Mouse (Mus musculus): ENCODE results near the gene Ccdc146. TPM values are rescaled to one million over a fixed set of nuclear protein-coding genes. Genes with fewer than 3 reads are reported as not detected.

The Ccdc146 gene
- polyA plus RNA-seq, 1 experiment from 2014 or later: 1.5 TPM

DNA sequence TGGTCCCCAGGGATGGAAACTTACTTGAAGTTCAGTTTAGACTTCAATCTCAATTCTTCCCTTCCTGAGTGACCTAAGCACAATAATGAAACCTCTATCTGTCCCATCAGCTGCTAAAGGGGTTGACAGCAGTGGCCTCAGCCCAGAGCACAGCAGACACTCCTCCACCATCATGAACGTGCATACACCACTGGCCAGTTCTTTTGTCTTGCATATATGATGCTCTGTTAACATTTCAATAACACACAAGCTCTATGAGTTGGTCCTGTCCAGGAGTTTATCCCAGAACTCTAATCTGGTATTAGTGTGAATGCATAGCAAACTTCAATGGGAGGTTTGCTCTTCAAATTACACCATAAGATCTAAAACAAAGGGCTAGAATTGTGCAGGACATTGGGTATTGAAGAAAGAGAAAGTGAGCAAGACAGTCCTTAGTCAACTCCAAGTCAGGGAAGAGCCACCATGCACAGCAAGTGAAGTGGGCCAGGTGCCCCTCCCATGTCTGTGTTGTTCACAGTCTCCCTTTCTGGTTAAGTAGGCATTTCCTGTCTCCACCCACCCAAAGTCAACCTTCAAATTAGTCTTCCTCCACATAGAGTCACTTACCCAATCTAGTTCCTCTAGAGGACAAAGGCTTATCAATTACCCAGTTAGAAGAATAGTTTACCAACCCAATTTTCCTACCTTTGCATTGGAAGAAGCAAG, 10.2 kb downstream of the Ccdc146 start:
- ATAC-seq (ENCODE audit: borderline replicate concordance, extremely low read depth, low FRiP score, low TSS enrichment): no peak
- H3K27me3 ChIP-seq: no peaks in the 10 kb centered on the region
- WGBS: 72% methylated on average over 1 of the region's 1 CpGs
- H3K4me3 ChIP-seq: no peak overlapping the region
- no peaks in the 10 kb centered on the region for H3K4me1 ChIP-seq
- H3K27ac ChIP-seq: no peak overlapping the region
- H3K36me3 ChIP-seq: no peaks in the 10 kb centered on the region
- H3K9ac ChIP-seq: no peak overlapping the region
- H3K9me3 ChIP-seq: no peaks in the 10 kb centered on the region
- no peak overlapping the region for H3K4me2 ChIP-seq

DNA sequence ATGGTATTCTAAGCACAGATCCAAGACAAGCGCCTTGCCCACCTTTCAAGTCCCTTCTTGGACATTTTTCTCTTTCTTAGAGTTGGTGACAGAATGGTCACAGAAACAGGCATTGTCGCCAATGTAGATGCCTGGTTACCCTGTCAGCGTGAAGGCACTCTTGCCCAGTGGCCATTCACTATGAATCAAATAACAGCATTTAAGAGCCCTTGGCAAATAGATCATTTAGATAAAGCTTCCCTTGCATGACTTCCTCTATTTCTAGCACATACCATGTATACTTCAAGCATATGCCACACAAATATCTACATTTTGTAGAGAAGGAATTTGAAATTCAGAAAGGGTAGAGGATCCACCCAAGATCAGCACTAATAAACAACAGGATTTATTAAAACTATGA, 11.2 kb downstream of the Ccdc146 start:
- H3K36me3 ChIP-seq: no peaks in the 10 kb centered on the region

DNA sequence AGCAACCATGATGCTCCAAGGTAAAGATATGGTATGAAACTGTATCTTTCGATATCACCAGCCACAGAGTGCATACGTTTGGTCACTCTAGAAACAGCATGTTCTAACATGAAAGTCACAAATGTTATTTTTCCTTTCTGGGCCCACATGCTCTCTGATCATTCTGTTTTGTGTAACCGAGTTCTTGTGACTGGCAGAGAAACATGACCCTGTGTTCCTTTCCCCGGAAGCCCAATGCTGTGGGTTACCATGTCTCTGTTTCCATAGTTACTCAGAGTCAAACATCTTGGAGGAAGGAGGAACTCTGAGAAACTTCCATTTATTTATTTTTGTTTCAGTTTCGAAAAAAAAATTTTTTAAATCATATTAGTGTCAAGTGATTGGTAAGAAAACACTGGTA, 12.4 kb downstream of the Ccdc146 start:
- no peaks in the 10 kb centered on the region for H3K4me1 ChIP-seq
- H3K9me3 ChIP-seq: no peaks in the 10 kb centered on the region
- no peak for ATAC-seq (ENCODE audit: borderline replicate concordance, extremely low read depth, low FRiP score, low TSS enrichment)
- H3K9ac ChIP-seq: no peak overlapping the region
- no peak overlapping the region for H3K4me2 ChIP-seq
- 59% methylated on average over 5 of the region's 5 CpGs for WGBS
- H3K27me3 ChIP-seq: no peaks in the 10 kb centered on the region
- no peak overlapping the region for H3K4me3 ChIP-seq
- H3K36me3 ChIP-seq: no peaks in the 10 kb centered on the region
- H3K27ac ChIP-seq: no peak overlapping the region

More for the DNA sequence above, 11.2 kb downstream of the Ccdc146 start:
- no peaks in the 10 kb centered on the region for H3K27me3 ChIP-seq
- H3K4me2 ChIP-seq: no peak overlapping the region
- no peaks in the 10 kb centered on the region for H3K9me3 ChIP-seq
- WGBS: 85% methylated on average over 3 of the region's 3 CpGs
- no peak for ATAC-seq (ENCODE audit: borderline replicate concordance, extremely low read depth, low FRiP score, low TSS enrichment)
- H3K4me1 ChIP-seq: no peaks in the 10 kb centered on the region
- H3K9ac ChIP-seq: no peak overlapping the region
- no peak overlapping the region for H3K4me3 ChIP-seq
- H3K27ac ChIP-seq: no peak overlapping the region

DNA sequence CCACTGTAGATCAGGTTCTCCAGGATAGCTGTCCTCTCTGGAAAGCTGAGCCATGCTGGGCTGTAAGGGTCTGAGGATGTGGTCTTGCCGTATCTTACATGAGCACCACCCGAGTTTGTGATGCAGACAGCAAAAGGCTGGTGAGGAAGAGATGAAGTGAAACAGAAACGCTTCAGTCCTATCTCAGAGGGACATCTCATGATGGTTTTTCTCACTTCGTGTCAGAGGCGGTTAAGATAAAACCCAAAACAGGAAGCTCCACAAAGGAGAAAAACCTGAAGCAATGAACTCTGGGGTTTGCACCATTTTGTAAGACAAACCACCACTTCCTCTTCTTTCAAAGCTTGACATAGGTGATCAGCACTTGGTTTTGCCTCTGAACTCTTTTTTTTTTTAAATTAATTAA, 13.2 kb downstream of the Ccdc146 start:
- no peaks in the 10 kb centered on the region for H3K36me3 ChIP-seq
- no peak overlapping the region for H3K4me2 ChIP-seq
- no peak overlapping the region for H3K9ac ChIP-seq
- WGBS: 68% methylated on average over 5 of the region's 5 CpGs
- no peaks in the 10 kb centered on the region for H3K9me3 ChIP-seq
- H3K27ac ChIP-seq: no peak overlapping the region
- H3K4me3 ChIP-seq: no peak overlapping the region
- no peaks in the 10 kb centered on the region for H3K4me1 ChIP-seq
- no peaks in the 10 kb centered on the region for H3K27me3 ChIP-seq
- no peak for ATAC-seq (ENCODE audit: borderline replicate concordance, extremely low read depth, low FRiP score, low TSS enrichment)

DNA sequence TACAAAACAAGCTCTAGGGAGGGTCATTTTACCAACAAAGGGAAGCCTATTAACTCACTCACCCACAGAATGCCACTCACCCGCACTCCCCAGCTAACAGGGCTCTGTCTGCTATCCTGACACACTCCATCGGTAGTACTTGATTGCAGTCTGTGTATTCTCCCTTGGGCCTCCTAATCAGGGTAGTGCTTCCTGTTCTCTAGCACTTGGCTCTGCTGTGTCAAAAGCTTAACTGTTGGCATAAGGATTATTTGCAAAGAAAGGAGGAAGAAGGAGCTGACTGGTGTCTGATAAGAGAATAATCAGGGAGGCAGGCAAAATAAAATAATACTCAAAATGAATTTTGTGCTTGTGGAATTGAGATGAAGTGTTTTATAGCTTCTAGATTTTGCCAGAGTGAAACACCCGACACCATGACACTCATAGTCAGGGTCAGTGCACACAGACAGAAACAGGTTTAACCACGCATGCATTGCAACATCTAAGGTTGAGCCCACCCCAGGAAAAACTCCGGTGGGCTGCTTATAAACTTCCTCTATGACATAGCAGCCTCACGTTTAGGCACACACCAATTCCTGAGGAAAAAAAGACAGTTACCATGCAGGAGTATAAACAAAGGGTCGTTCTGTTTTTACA, 29.2 kb downstream of the Ccdc146 start:
- Histone ChIP-seq H3K27ac (peak overlapping the region; percentile 36; the same call in 1 of the 2 replicates), H3K4me3 (no peak overlapping the region), H3K27me3 (no peaks in the 10 kb centered on the region), H3K9ac (no peak overlapping the region), H3K9me3 (no peaks in the 10 kb centered on the region), H3K4me2 (no peak overlapping the region), H3K36me3 (no peaks in the 10 kb centered on the region), H3K4me1 (peaks cover 15% of the 10 kb centered on the region; the same call in 1 of the 2 replicates)
- 0 out of 2 replicates have a peak, but pooled peaks have one; percentile 49 for ATAC-seq (ENCODE audit: borderline replicate concordance, extremely low read depth, low FRiP score, low TSS enrichment)
- WGBS: 12% methylated on average over 7 of the region's 7 CpGs

DNA sequence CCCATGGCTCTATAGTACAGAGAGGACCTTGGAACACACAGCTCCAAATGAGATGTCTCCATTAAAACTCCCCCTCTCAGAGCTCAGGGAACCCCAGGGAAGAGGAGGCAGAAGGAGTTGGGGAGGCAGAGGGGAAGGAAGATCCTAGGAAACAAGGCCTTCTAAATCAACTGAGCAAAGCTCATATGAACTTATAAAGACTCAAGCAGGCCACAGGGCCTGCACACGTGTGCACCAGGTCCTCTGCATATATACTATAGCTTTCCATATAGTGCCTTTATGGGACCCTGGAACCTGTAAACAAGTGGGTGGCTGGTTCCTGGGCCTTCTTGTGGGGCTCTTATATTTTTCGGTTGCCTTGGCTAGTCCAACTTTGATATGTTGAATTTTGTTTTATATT, 29.9 kb downstream of the Ccdc146 start:
- Histone ChIP-seq H3K9me3 (no peaks in the 10 kb centered on the region), H3K27ac (no peak overlapping the region), H3K27me3 (no peaks in the 10 kb centered on the region), H3K4me1 (peaks cover 15% of the 10 kb centered on the region; the same call in 1 of the 2 replicates), H3K4me3 (no peak overlapping the region), H3K36me3 (no peaks in the 10 kb centered on the region), H3K9ac (no peak overlapping the region), H3K4me2 (no peak overlapping the region)
- ATAC-seq (ENCODE audit: borderline replicate concordance, extremely low read depth, low FRiP score, low TSS enrichment): no peak
- WGBS: 70% methylated on average over 2 of the region's 2 CpGs

DNA sequence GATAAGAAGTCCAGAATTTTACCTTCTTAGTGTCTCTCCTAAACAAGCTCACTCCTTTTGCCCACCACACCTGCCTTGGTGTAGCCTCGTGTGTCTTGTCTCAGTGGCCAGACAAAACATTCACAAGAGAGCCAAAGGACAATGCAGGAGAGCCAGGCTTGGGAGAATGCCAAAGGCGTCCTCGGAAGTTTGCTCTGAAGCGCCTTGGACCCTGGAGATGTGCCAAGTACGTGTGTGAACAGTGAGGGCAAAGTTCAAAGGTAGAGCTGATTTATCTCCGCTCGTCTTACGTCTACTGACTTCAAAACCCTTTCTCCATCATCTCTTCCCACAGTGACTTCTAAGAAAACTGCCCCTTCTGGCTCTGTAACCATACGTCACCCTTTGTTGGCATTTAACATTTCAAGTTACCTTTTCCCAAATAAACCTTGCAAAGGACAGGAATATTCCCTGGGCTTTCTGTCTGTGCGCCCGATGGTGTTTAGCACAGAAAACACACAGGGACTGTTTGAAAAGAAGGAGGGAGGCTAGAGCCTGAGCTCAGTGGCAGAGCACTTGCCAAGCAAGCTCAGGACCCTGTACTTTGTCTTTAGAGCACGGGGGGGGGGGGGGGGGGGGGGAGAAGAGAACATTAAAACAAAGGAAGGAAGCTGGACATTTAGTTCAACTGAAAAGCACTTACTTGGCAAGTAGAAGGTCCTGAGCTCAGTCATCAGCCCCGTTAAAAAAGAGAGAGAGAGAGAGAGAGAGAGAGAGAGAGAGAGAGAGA, 32.7 kb downstream of the Ccdc146 start:
- 10% methylated on average over 12 of the region's 13 CpGs for WGBS
- Histone ChIP-seq H3K4me2 (no peak overlapping the region; the same call in 1 of the 2 replicates), H3K9me3 (no peaks in the 10 kb centered on the region), H3K27me3 (no peaks in the 10 kb centered on the region), H3K4me3 (no peak overlapping the region), H3K9ac (no peak overlapping the region), H3K4me1 (peaks cover 15% of the 10 kb centered on the region; the same call in 1 of the 2 replicates), H3K27ac (peak overlapping the region; percentile 20; the same call in 1 of the 2 replicates), H3K36me3 (no peaks in the 10 kb centered on the region)
- ATAC-seq (ENCODE audit: borderline replicate concordance, extremely low read depth, low FRiP score, low TSS enrichment): no peak

DNA sequence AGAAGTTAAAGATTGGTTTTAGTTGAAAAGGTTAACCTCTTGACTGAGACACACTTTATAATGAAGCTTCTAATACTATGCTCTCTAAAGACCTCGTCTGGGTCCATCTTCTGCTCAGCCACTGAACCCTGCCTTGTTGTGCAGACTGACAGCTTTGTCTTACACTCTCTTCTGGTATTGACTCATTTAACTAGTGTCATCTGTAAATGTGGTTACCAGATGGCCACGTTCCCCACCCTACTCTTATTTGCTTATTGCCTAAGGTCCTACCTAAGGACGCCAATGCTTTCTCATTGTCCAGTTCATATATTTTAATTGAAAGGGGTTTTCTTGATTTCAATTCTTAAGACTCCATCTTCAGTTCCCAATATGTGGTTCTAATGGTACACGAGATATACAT, 35.6 kb downstream of the Ccdc146 start:
- Histone ChIP-seq H3K27ac (no peak overlapping the region), H3K9me3 (no peaks in the 10 kb centered on the region), H3K4me2 (no peak overlapping the region), H3K9ac (no peak overlapping the region), H3K27me3 (no peaks in the 10 kb centered on the region), H3K4me1 (0 out of 2 replicates have a peak, but pooled peaks cover 5% of the 10 kb centered on the region), H3K36me3 (no peaks in the 10 kb centered on the region), H3K4me3 (no peak overlapping the region)
- no peak for ATAC-seq (ENCODE audit: borderline replicate concordance, extremely low read depth, low FRiP score, low TSS enrichment)
- WGBS: 79% methylated on average over 4 of the region's 4 CpGs

DNA sequence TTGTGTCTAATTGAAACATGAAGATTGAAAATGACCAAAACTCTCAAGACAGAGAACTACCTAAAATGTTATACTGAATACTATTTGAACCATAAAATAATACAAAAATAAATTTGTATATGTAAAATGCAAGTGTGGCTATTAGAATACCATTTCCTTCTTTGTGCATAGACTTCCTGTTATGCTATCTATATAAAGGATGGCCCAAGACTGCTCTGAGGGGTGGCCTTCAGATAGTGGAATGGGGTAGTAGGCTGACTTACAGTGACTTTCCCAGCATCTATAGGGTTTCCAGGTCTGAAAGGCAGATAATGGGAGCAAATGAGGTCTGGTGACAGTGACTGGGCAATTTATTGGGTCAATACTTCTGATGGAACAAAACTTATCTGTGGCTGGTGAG, 37.1 kb downstream of the Ccdc146 start:
- Histone ChIP-seq H3K9ac (no peak overlapping the region), H3K9me3 (no peaks in the 10 kb centered on the region), H3K36me3 (no peaks in the 10 kb centered on the region), H3K27ac (no peak overlapping the region), H3K4me2 (no peak overlapping the region), H3K27me3 (no peaks in the 10 kb centered on the region), H3K4me1 (peaks cover 19% of the 10 kb centered on the region), H3K4me3 (no peak overlapping the region)
- no peak for ATAC-seq (ENCODE audit: borderline replicate concordance, extremely low read depth, low FRiP score, low TSS enrichment)

DNA sequence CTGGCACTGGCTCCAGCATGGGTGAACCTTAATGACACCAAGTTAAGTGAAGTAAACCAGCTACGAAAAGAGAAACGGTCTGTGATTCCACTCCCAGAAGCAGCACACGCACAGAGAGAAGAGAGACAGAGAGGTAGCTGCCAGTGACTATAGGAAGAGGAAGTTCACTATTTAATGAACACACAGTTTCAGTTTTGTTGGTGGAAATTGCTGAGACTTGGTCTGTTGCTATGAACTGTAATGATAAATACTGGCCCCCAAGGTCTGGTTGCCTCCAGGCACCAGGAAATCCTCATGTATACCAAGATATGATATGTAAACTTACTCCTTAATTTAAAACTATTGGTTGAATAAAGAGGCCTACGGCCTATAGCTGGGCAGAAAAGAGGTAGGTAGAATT, 38.0 kb downstream of the Ccdc146 start:
- peaks cover 16% of the 10 kb centered on the region for H3K4me1 ChIP-seq
- H3K36me3 ChIP-seq: no peaks in the 10 kb centered on the region
- H3K4me3 ChIP-seq: no peak overlapping the region
- no peak for ATAC-seq (ENCODE audit: borderline replicate concordance, extremely low read depth, low FRiP score, low TSS enrichment)
- no peak overlapping the region for H3K4me2 ChIP-seq
- WGBS: 52% methylated on average over 4 of the region's 4 CpGs
- no peaks in the 10 kb centered on the region for H3K9me3 ChIP-seq
- H3K27ac ChIP-seq: peak overlapping the region; percentile 3; the same call in 1 of the 2 replicates
- no peak overlapping the region for H3K9ac ChIP-seq
- H3K27me3 ChIP-seq: no peaks in the 10 kb centered on the region

DNA sequence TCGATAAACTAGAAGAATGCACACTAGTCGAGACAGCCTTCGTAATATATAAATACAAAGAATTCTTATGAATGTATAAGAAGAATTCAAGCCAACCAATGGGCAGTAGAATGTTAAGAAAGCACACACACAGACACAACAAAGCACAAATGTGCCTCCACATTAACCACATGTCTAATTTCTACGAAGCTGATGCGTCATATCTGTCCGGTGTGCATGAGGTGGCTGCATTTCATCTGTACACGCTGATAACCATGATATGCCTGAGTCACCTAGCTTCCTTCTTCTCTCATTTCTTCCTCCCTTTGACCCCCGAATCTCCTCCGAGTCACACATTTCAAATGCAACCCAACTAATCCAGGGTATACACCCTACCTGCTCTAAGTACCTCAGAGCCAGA, 39.5 kb downstream of the Ccdc146 start:
- H3K4me3 ChIP-seq: no peak overlapping the region
- no peak for ATAC-seq (ENCODE audit: borderline replicate concordance, extremely low read depth, low FRiP score, low TSS enrichment)
- no peaks in the 10 kb centered on the region for H3K9me3 ChIP-seq
- no peak overlapping the region for H3K4me2 ChIP-seq
- H3K9ac ChIP-seq: no peak overlapping the region
- 85% methylated on average over 9 of the region's 9 CpGs for WGBS
- no peaks in the 10 kb centered on the region for H3K36me3 ChIP-seq
- no peak overlapping the region for H3K27ac ChIP-seq
- H3K4me1 ChIP-seq: peaks cover 14% of the 10 kb centered on the region
- H3K27me3 ChIP-seq: no peaks in the 10 kb centered on the region

Measured in lung, embryonic 15.5 days (tissue).